Mouse (Mus musculus) brain, embryonic 14.5 days (tissue): ENCODE results near the gene Nek3.
A peak's percentile ranks its signal among the peaks of the same experiment; 100 is the strongest.

ENCODE experiments used
- CTCF ChIP-seq: fragments of 200-500 bp; IDR thresholded peaks from 2 replicates; pipeline ENCODE4 v1.5.1; 2012; ENCODE audit warnings: inconsistent platforms, mild to moderate bottlenecking, moderate library complexity, borderline replicate concordance; ENCODE audit not compliant: insufficient read depth, insufficient read length; ENCODE audit errors: extremely low read depth
- POLR2A ChIP-seq: fragments of 200-500 bp; IDR thresholded peaks from 2 replicates; pipeline ENCODE4 v1.6.1; 2012; ENCODE audit warnings: mild to moderate bottlenecking, inconsistent platforms, borderline replicate concordance; ENCODE audit not compliant: poor library complexity, insufficient read depth, insufficient read length, severe bottlenecking; ENCODE audit errors: extremely low read depth

- TF ChIP-seq CTCF (peak; percentile 50; the same call in 1 of the 2 replicates), POLR2A (no peak)
These were observed 74.7 kb downstream of the Nek3 start for GRCm38 (mm10) chr8:22091568-22091967.
